Mouse (Mus musculus): Measurements from ENCODE around the gene Tspan3. TPM values are rescaled to one million over a fixed set of nuclear protein-coding genes. Genes with fewer than 3 reads are reported as not detected.

Gene Tspan3
- polyA plus RNA-seq, 1 experiment from 2014 or later, result 318 TPM

- Histone ChIP-seq H3K4me1 (replicated peaks; ENCODE audit: control insufficient read depth, insufficient read depth) (0 out of 2 replicates have a peak, but pooled peaks cover 3% of the 10 kb centered on the region), H3K27ac (replicated peaks) (no peak overlapping the region), H3K36me3 (ENCODE audit: control insufficient read depth, insufficient read depth, low read length) (peaks cover 8% of the 10 kb centered on the region; the same call in 1 of the 2 replicates), H3K9me3 (ENCODE audit: control insufficient read depth, low read length) (no peaks in the 10 kb centered on the region), H3K9ac (ENCODE audit: low read length) (no peak overlapping the region), H3K27me3 (ENCODE audit: control insufficient read depth, insufficient read depth, low read length) (no peaks in the 10 kb centered on the region), H3K4me3 (ENCODE audit: low read depth, low read length) (no peak overlapping the region), H3K4me2 (replicated peaks; ENCODE audit: low read depth) (no peak overlapping the region)
- TF ChIP-seq EP300 (optimal IDR thresholded peaks at IDR 0.05) (no peak), CTCF (IDR thresholded peaks at IDR 0.05; ENCODE audit: low read depth) (no peak)
- DNase-seq (ENCODE audit: low spot score) (no peak), ATAC-seq (ENCODE audit: low FRiP score, low TSS enrichment) (no peak)
- 90% methylated on average over 4 of the region's 4 CpGs for whole genome bisulfite sequencing
Measured at GRCm38 (mm10) chr9:56204316-56204715, 39.0 kb upstream of the Tspan3 start.

- Histone ChIP-seq H3K4me3 (ENCODE audit: low read depth, low read length) (no peak overlapping the region), H3K4me1 (replicated peaks; ENCODE audit: control insufficient read depth, insufficient read depth) (0 out of 2 replicates have a peak, but pooled peaks cover 3% of the 10 kb centered on the region), H3K27ac (replicated peaks) (no peak overlapping the region), H3K9me3 (ENCODE audit: control insufficient read depth, low read length) (no peaks in the 10 kb centered on the region), H3K4me2 (replicated peaks; ENCODE audit: low read depth) (peak overlapping the region; percentile 25; the same call in 1 of the 2 replicates), H3K27me3 (ENCODE audit: control insufficient read depth, insufficient read depth, low read length) (no peaks in the 10 kb centered on the region), H3K9ac (ENCODE audit: low read length) (no peak overlapping the region), H3K36me3 (ENCODE audit: control insufficient read depth, insufficient read depth, low read length) (peaks cover 1% of the 10 kb centered on the region; the same call in 1 of the 2 replicates)
- ATAC-seq (ENCODE audit: low FRiP score, low TSS enrichment), result peak; percentile 75; the same call in 1 of the 2 replicates
- TF ChIP-seq EP300 (optimal IDR thresholded peaks at IDR 0.05), result no peak
- TF ChIP-seq CTCF (IDR thresholded peaks at IDR 0.05; ENCODE audit: low read depth), result peak; percentile 92
- DNase-seq (ENCODE audit: low spot score), result peak; percentile 87
- 26% methylated on average over 14 of the region's 14 CpGs for WGBS
Measured at GRCm38 (mm10) chr9:56200645-56201314, 35.5 kb upstream of the Tspan3 start.

- no peak for TF ChIP-seq CTCF (IDR thresholded peaks at IDR 0.05; ENCODE audit: low read depth)
- no peak for TF ChIP-seq EP300 (optimal IDR thresholded peaks at IDR 0.05)
- Histone ChIP-seq H3K9ac (ENCODE audit: low read length) (no peak overlapping the region), H3K27ac (replicated peaks) (no peak overlapping the region), H3K9me3 (ENCODE audit: control insufficient read depth, low read length) (no peaks in the 10 kb centered on the region), H3K27me3 (ENCODE audit: control insufficient read depth, insufficient read depth, low read length) (no peaks in the 10 kb centered on the region), H3K4me3 (ENCODE audit: low read depth, low read length) (no peak overlapping the region), H3K4me1 (replicated peaks; ENCODE audit: control insufficient read depth, insufficient read depth) (0 out of 2 replicates have a peak, but pooled peaks cover 3% of the 10 kb centered on the region), H3K4me2 (replicated peaks; ENCODE audit: low read depth) (no peak overlapping the region), H3K36me3 (ENCODE audit: control insufficient read depth, insufficient read depth, low read length) (no peaks in the 10 kb centered on the region)
- WGBS, result 57% methylated on average over 2 of the region's 2 CpGs
- DNase-seq (ENCODE audit: low spot score) (no peak), ATAC-seq (ENCODE audit: low FRiP score, low TSS enrichment) (no peak)
Measured at GRCm38 (mm10) chr9:56200200-56200599, 34.9 kb upstream of the Tspan3 start.

- no peaks in the 10 kb centered on the region for H3K9me3 ChIP-seq (ENCODE audit: control insufficient read depth, low read length)
- no peak overlapping the region for H3K4me2 ChIP-seq (replicated peaks; ENCODE audit: low read depth)
- no peak overlapping the region for H3K9ac ChIP-seq (ENCODE audit: low read length)
- DNase-seq (ENCODE audit: low spot score) (no peak), ATAC-seq (ENCODE audit: low FRiP score, low TSS enrichment) (no peak)
- 68% methylated on average over 4 of the region's 4 CpGs for WGBS
- no peak overlapping the region for H3K4me3 ChIP-seq (ENCODE audit: low read depth, low read length)
- H3K4me1 ChIP-seq (replicated peaks; ENCODE audit: control insufficient read depth, insufficient read depth), result 0 out of 2 replicates have a peak, but pooled peaks cover 3% of the 10 kb centered on the region
- H3K27me3 ChIP-seq (ENCODE audit: control insufficient read depth, insufficient read depth, low read length), result no peaks in the 10 kb centered on the region
- TF ChIP-seq EP300 (optimal IDR thresholded peaks at IDR 0.05), result no peak
- TF ChIP-seq CTCF (IDR thresholded peaks at IDR 0.05; ENCODE audit: low read depth), result no peak
- no peaks in the 10 kb centered on the region for H3K36me3 ChIP-seq (ENCODE audit: control insufficient read depth, insufficient read depth, low read length)
- no peak overlapping the region for H3K27ac ChIP-seq (replicated peaks)
Measured at GRCm38 (mm10) chr9:56196921-56197320, 31.6 kb upstream of the Tspan3 start.

GRCm38 (mm10) chr9:56195193-56195592 lies 29.9 kb upstream of the Tspan3 start:
- H3K27ac ChIP-seq (replicated peaks), result no peak overlapping the region
- WGBS, result 51% methylated on average over 3 of the region's 3 CpGs
- H3K9me3 ChIP-seq (ENCODE audit: control insufficient read depth, low read length), result no peaks in the 10 kb centered on the region
- no peak overlapping the region for H3K4me3 ChIP-seq (ENCODE audit: low read depth, low read length)
- H3K9ac ChIP-seq (ENCODE audit: low read length), result no peak overlapping the region
- no peaks in the 10 kb centered on the region for H3K36me3 ChIP-seq (ENCODE audit: control insufficient read depth, insufficient read depth, low read length)
- TF ChIP-seq CTCF (IDR thresholded peaks at IDR 0.05; ENCODE audit: low read depth) (no peak), EP300 (optimal IDR thresholded peaks at IDR 0.05) (no peak)
- no peaks in the 10 kb centered on the region for H3K4me1 ChIP-seq (replicated peaks; ENCODE audit: control insufficient read depth, insufficient read depth)
- DNase-seq (ENCODE audit: low spot score) (no peak), ATAC-seq (ENCODE audit: low FRiP score, low TSS enrichment) (no peak)
- H3K27me3 ChIP-seq (ENCODE audit: control insufficient read depth, insufficient read depth, low read length), result no peaks in the 10 kb centered on the region
- no peak overlapping the region for H3K4me2 ChIP-seq (replicated peaks; ENCODE audit: low read depth)
